Mouse (Mus musculus): ENCODE results near the gene Hcar1. TPM values are rescaled to one million over a fixed set of nuclear protein-coding genes. Genes with fewer than 3 reads are reported as not detected.

Gene Hcar1
- total and polyA plus RNA-seq, 3 experiments, result not detected

DNA sequence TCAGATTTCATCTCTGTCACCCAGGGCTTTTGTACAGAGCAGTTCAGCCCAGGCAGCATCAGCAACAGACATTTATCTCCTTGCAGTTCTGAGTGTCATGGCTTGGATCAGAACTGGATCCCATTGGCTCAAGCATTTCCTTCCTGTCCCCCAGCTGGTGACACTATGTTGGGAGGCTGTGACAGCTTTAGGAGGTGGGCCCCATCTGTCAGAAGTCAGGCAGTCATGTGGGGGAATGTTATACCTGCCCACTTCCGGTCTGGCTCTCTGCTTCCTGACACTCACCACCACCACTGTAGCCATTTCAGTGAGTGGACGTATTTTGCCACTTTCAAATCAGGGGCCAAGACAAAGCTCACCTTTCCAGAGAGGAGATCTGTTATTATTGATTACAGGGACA, 28.4 kb downstream of the Hcar1 start:
- no peak for TF ChIP-seq SIN3A (IDR thresholded peaks at IDR 0.05; ENCODE audit: low read length)
- TF ChIP-seq JUND (IDR thresholded peaks at IDR 0.05; ENCODE audit: low read depth, low read length), result no peak
- TF ChIP-seq RCOR1 (IDR thresholded peaks at IDR 0.05; ENCODE audit: low read depth, low read length), result no peak
- TF ChIP-seq POLR2AphosphoS5 (IDR thresholded peaks at IDR 0.05; ENCODE audit: borderline replicate concordance, low read depth, low read length), result no peak
- no peak for TF ChIP-seq NELFE (IDR thresholded peaks at IDR 0.05; ENCODE audit: low read depth, low read length)
- TF ChIP-seq GABPA (IDR thresholded peaks at IDR 0.05; ENCODE audit: low read depth, low read length), result no peak
- no peak for TF ChIP-seq KAT2A (conservative IDR thresholded peaks at IDR 0.05; ENCODE audit: low read depth, low read length)
- TF ChIP-seq ZC3H11A (IDR thresholded peaks at IDR 0.05; ENCODE audit: low read depth, low read length), result no peak
- TF ChIP-seq USF2 (IDR thresholded peaks at IDR 0.05; ENCODE audit: borderline replicate concordance in 1 of 2, insufficient read depth in 1 of 2, low read depth in 1 of 2, low read length in 2 of 2), result no peak
- TF ChIP-seq MEF2A (IDR thresholded peaks at IDR 0.05; ENCODE audit: extremely low read depth, insufficient replicate concordance, low read depth, low read length, poor library complexity, severe bottlenecking), result no peak
- no peak for TF ChIP-seq TBP (IDR thresholded peaks at IDR 0.05; ENCODE audit: low read depth, low read length)
- no peak for TF ChIP-seq MAZ (IDR thresholded peaks at IDR 0.05; ENCODE audit: low read depth, low read length)
- no peak for TF ChIP-seq HCFC1 (IDR thresholded peaks at IDR 0.05; ENCODE audit: low read depth, low read length)
- no peak for TF ChIP-seq POLR2AphosphoS2 (IDR thresholded peaks at IDR 0.05; ENCODE audit: low read length)
- TF ChIP-seq ZMIZ1 (IDR thresholded peaks at IDR 0.05; ENCODE audit: low read depth, low read length), result no peak
- TF ChIP-seq E2F4 (IDR thresholded peaks at IDR 0.05; ENCODE audit: borderline replicate concordance, low read depth, low read length), result no peak
- TF ChIP-seq POLR2A (IDR thresholded peaks at IDR 0.05; ENCODE audit: control insufficient read depth in 1 of 2, insufficient read depth in 1 of 2, low read depth in 1 of 2, low read length in 2 of 2, poor library complexity in 1 of 2), result no peak
- TF ChIP-seq EP300 (IDR thresholded peaks at IDR 0.05; ENCODE audit: low read depth in 1 of 2, low read length in 2 of 2), result no peak
- TF ChIP-seq USF1 (IDR thresholded peaks at IDR 0.05; ENCODE audit: low read depth, low read length), result no peak
- no peak for TF ChIP-seq CHD2 (IDR thresholded peaks at IDR 0.05; ENCODE audit: low read length)
- Histone ChIP-seq H3K4me1 (ENCODE audit: control insufficient read depth in 1 of 2, insufficient read depth in 2 of 2, low read length in 2 of 2) (no peaks in the 10 kb centered on the region), H3K36me3 (ENCODE audit: control insufficient read depth in 1 of 2, insufficient read depth in 2 of 2, low read length in 2 of 2) (no peaks in the 10 kb centered on the region), H3K4me3 (ENCODE audit: control insufficient read depth in 1 of 2, insufficient read depth in 1 of 2, low read depth in 2 of 2, low read length in 2 of 2) (no peak overlapping the region), H3K27ac (ENCODE audit: control insufficient read depth, low read depth, low read length) (no peak overlapping the region), H3K27me3 (ENCODE audit: control insufficient read depth in 1 of 2, insufficient read depth in 2 of 2, low read length in 2 of 2) (peaks cover 0 to 2% of the 10 kb centered on the region in 2 experiments; a peak in 3 of 4 replicates), H3K79me2 (ENCODE audit: control insufficient read depth, insufficient read depth, low read length, poor library complexity) (no peaks in the 10 kb centered on the region), H3K9me3 (replicated peaks; ENCODE audit: insufficient read depth, low read length) (no peaks in the 10 kb centered on the region), H3K9ac (ENCODE audit: control insufficient read depth, low read depth, low read length, poor library complexity, severe bottlenecking) (no peak overlapping the region)
- DNase-seq (ENCODE audit: low read depth, low spot score), result no peak

DNA sequence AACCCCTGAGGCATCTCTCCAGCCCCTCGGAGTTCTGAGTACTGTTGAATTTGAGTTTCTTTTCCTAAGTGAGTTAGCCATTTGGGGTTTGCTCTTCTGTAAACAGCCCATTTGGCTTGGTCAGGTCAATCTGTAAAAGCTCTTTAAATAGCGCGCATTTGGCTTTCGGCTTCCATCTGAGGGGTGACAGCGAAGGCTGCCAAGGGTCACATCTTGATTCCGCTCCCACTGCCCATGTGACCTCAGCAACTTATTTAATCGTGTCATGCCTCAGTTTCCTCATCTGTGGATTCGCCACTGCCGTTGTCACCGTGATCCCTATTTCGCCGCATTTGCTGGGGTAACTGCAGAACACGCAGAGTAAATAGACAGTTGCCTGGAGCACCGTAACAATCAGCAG, 35.5 kb downstream of the Hcar1 start:
- no peaks in the 10 kb centered on the region for H3K9me3 ChIP-seq (replicated peaks; ENCODE audit: insufficient read depth, low read length)
- no peak overlapping the region for H3K27ac ChIP-seq (ENCODE audit: control insufficient read depth, low read depth, low read length)
- no peaks in the 10 kb centered on the region for H3K79me2 ChIP-seq (ENCODE audit: control insufficient read depth, insufficient read depth, low read length, poor library complexity)
- no peak overlapping the region for H3K9ac ChIP-seq (ENCODE audit: control insufficient read depth, low read depth, low read length, poor library complexity, severe bottlenecking)
- no peak for DNase-seq (ENCODE audit: low read depth, low spot score)
- H3K4me3 ChIP-seq (ENCODE audit: control insufficient read depth in 1 of 2, insufficient read depth in 1 of 2, low read depth in 2 of 2, low read length in 2 of 2), result no peak overlapping the region
- TF ChIP-seq ZC3H11A (IDR thresholded peaks at IDR 0.05; ENCODE audit: low read depth, low read length), result no peak
- TF ChIP-seq BHLHE40 (IDR thresholded peaks at IDR 0.05; ENCODE audit: borderline replicate concordance, low read depth, low read length), result no peak
- no peak for TF ChIP-seq ZMIZ1 (IDR thresholded peaks at IDR 0.05; ENCODE audit: low read depth, low read length)
- TF ChIP-seq POLR2AphosphoS5 (IDR thresholded peaks at IDR 0.05; ENCODE audit: borderline replicate concordance, low read depth, low read length), result no peak
- no peak for TF ChIP-seq MXI1 (IDR thresholded peaks at IDR 0.05; ENCODE audit: low read depth, low read length)
- no peak for TF ChIP-seq CHD1 (IDR thresholded peaks at IDR 0.05; ENCODE audit: low read depth, low read length)
- no peak for TF ChIP-seq HCFC1 (IDR thresholded peaks at IDR 0.05; ENCODE audit: low read depth, low read length)
- TF ChIP-seq EP300 (IDR thresholded peaks at IDR 0.05; ENCODE audit: low read depth in 1 of 2, low read length in 2 of 2), result no peak
- TF ChIP-seq CTCF (IDR thresholded peaks at IDR 0.05 in 2 of 3, conservative IDR thresholded peaks at IDR 0.05 in 1 of 3; ENCODE audit: control insufficient read depth in 1 of 3, insufficient read depth in 1 of 3, low read depth in 2 of 3, low read length in 3 of 3, poor library complexity in 1 of 3, severe bottlenecking in 1 of 3), result no peak
- no peak for TF ChIP-seq MYB (IDR thresholded peaks at IDR 0.05; ENCODE audit: low read depth, low read length)
- no peak for TF ChIP-seq KAT2A (conservative IDR thresholded peaks at IDR 0.05; ENCODE audit: low read depth, low read length)
- TF ChIP-seq TBP (IDR thresholded peaks at IDR 0.05; ENCODE audit: low read depth, low read length), result no peak
- TF ChIP-seq GATA1 (IDR thresholded peaks at IDR 0.05; ENCODE audit: low read depth, low read length), result no peak
- no peak for TF ChIP-seq MEF2A (IDR thresholded peaks at IDR 0.05; ENCODE audit: extremely low read depth, insufficient replicate concordance, low read depth, low read length, poor library complexity, severe bottlenecking)
- TF ChIP-seq POLR2AphosphoS2 (IDR thresholded peaks at IDR 0.05; ENCODE audit: low read length), result no peak
- no peak for TF ChIP-seq TAL1 (IDR thresholded peaks at IDR 0.05; ENCODE audit: low read length)
- no peak for TF ChIP-seq ETS1 (IDR thresholded peaks at IDR 0.05; ENCODE audit: low read depth, low read length)
- no peak for TF ChIP-seq RCOR1 (IDR thresholded peaks at IDR 0.05; ENCODE audit: low read depth, low read length)
- TF ChIP-seq USF2 (IDR thresholded peaks at IDR 0.05; ENCODE audit: borderline replicate concordance in 1 of 2, insufficient read depth in 1 of 2, low read depth in 1 of 2, low read length in 2 of 2), result no peak
- H3K27me3 ChIP-seq (ENCODE audit: control insufficient read depth in 1 of 2, insufficient read depth in 2 of 2, low read length in 2 of 2), result 0 out of 4 replicates have a peak, but pooled peaks cover 0 to 1% of the 10 kb centered on the region in 2 experiments
- peaks cover 0 to 4% of the 10 kb centered on the region in 2 experiments; a peak in 1 of 4 replicates for H3K4me1 ChIP-seq (ENCODE audit: control insufficient read depth in 1 of 2, insufficient read depth in 2 of 2, low read length in 2 of 2)
- H3K36me3 ChIP-seq (ENCODE audit: control insufficient read depth in 1 of 2, insufficient read depth in 2 of 2, low read length in 2 of 2), result no peaks in the 10 kb centered on the region

Measured in MEL (cell line).